Mouse (Mus musculus): Measurements from ENCODE around the gene 1700001C19Rik.

1700001C19Rik gene

GRCm38 (mm10) chr17:47436907-47437547 is at the start of gene 1700001C19Rik:
Gene 1700001C19Rik (minus strand): TSS chr17:47437376.
- WGBS: 13% methylated on average over 25 of the region's 25 CpGs

GRCm38 (mm10) chr17:47485791-47486190 is 48.6 kb upstream of the 1700001C19Rik start:
- WGBS: 75% methylated on average over 3 of the region's 3 CpGs

GRCm38 (mm10) chr17:47484993-47485392 is 47.8 kb upstream of the 1700001C19Rik start:
- WGBS: 17% methylated on average over 3 of the region's 3 CpGs

GRCm38 (mm10) chr17:47484241-47484921 is 47.2 kb upstream of the 1700001C19Rik start:
- 35% methylated on average over 1 of the region's 1 CpGs for WGBS

- WGBS: 24% methylated on average over 2 of the region's 2 CpGs
Measured at GRCm38 (mm10) chr17:47482401-47482800, 45.2 kb upstream of the 1700001C19Rik start.

GRCm38 (mm10) chr17:47479887-47480286 is 42.7 kb upstream of the 1700001C19Rik start:
- WGBS: 76% methylated on average over 3 of the region's 3 CpGs

- WGBS: 69% methylated on average over 3 of the region's 3 CpGs
Measured at GRCm38 (mm10) chr17:47475714-47476113, 38.5 kb upstream of the 1700001C19Rik start.

- 89% methylated on average over 4 of the region's 4 CpGs for whole genome bisulfite sequencing
Measured at GRCm38 (mm10) chr17:47475181-47475580, 38.0 kb upstream of the 1700001C19Rik start.

GRCm38 (mm10) chr17:47474250-47474649 is 37.1 kb upstream of the 1700001C19Rik start:
- WGBS: 71% methylated on average over 4 of the region's 4 CpGs

- WGBS: 14% methylated on average over 8 of the region's 8 CpGs
Measured at GRCm38 (mm10) chr17:47473434-47473974, 36.3 kb upstream of the 1700001C19Rik start.

GRCm38 (mm10) chr17:47472435-47473350 is 35.5 kb upstream of the 1700001C19Rik start:
- 69% methylated on average over 15 of the region's 15 CpGs for WGBS

- WGBS: 57% methylated on average over 5 of the region's 5 CpGs
Measured at GRCm38 (mm10) chr17:47470686-47471085, 33.5 kb upstream of the 1700001C19Rik start.

GRCm38 (mm10) chr17:47470121-47470520 is 32.9 kb upstream of the 1700001C19Rik start:
- 86% methylated on average over 4 of the region's 4 CpGs for WGBS

- 94% methylated on average over 4 of the region's 4 CpGs for WGBS
Measured at GRCm38 (mm10) chr17:47469642-47470041, 32.5 kb upstream of the 1700001C19Rik start.

GRCm38 (mm10) chr17:47468466-47468865 is 31.3 kb upstream of the 1700001C19Rik start:
- 23% methylated on average over 34 of the region's 34 CpGs for WGBS

- 44% methylated on average over 14 of the region's 14 CpGs for WGBS
Measured at GRCm38 (mm10) chr17:47468063-47468462, 30.9 kb upstream of the 1700001C19Rik start.

- WGBS: 84% methylated on average over 11 of the region's 11 CpGs
Measured at GRCm38 (mm10) chr17:47467659-47468058, 30.5 kb upstream of the 1700001C19Rik start.

GRCm38 (mm10) chr17:47466284-47466683 is 29.1 kb upstream of the 1700001C19Rik start:
- 60% methylated on average over 9 of the region's 9 CpGs for WGBS

GRCm38 (mm10) chr17:47465016-47465415 is 27.8 kb upstream of the 1700001C19Rik start:
- 93% methylated on average over 11 of the region's 11 CpGs for WGBS

GRCm38 (mm10) chr17:47464248-47464965 is 27.2 kb upstream of the 1700001C19Rik start:
- 76% methylated on average over 12 of the region's 12 CpGs for WGBS

- 84% methylated on average over 9 of the region's 9 CpGs for WGBS
Measured at GRCm38 (mm10) chr17:47462728-47463388, 25.7 kb upstream of the 1700001C19Rik start.
